Mouse (Mus musculus) adrenal gland, postnatal 4 days (tissue): Measurements from ENCODE around the gene Tmem62. TPM values are rescaled to one million over a fixed set of nuclear protein-coding genes. Genes with fewer than 3 reads are reported as not detected.

Source experiments
- DNase-seq, 2 experiments: peaks; one replicate each; pipeline ENCODE4 v3.0.0; 2021 to 2022; ENCODE audit warnings: low spot score in 2 of 2, mixed read lengths in 2 of 2
- microRNA-seq: library from miRNA; unstranded; fragments of <30 nt; microRNA quantifications from one replicate; pipeline ENCODE4 v1.2.0, GENCODE M21; 2021
- total RNA-seq, 2 experiments: library from RNA; stranded (reverse); gene quantifications; 2 replicates each; pipeline ENCODE4 v1.2.3; 2021

Gene Tmem62
- total RNA-seq, 2 experiments from 2014 or later = 9.3 to 10.8 TPM

- DNase-seq = no peak
Measured at GRCm38 (mm10) chr2:121055915-121056314, 79.1 kb downstream of the Tmem62 start.

Small RNA genes lying within 50 kb of the gene (microRNA-seq; reads per million reads assigned to microRNA genes)
- gene Gm44325 = not detected

Other genes starting within 250 kb of the Tmem62 start
- 10 to 100 TPM; 28.5 to 34.8 TPM for gene Cdan1, start 126.9 kb upstream of the Tmem62 start, total RNA-seq
- gene Ttbk2, start 126.4 kb upstream of the Tmem62 start, total RNA-seq = 10 to 100 TPM; 15.0 to 15.7 TPM
- 10 to 100 TPM; 35.8 to 38.7 TPM for gene Ubr1, start 6.3 kb upstream of the Tmem62 start, total RNA-seq
- 10 to 100 TPM; 52.7 to 53.5 TPM for gene Ccndbp1, start 31.4 kb downstream of the Tmem62 start, total RNA-seq
- 10 to 100 TPM in 1 of 2 experiments, 1 to 10 TPM in 1; 6.1 to 16.0 TPM for gene Epb42, start 60.1 kb downstream of the Tmem62 start, total RNA-seq
- gene Tgm5, start 108.8 kb downstream of the Tmem62 start, total RNA-seq = under 1 TPM; 0.25 to 0.50 TPM
- gene Tgm7, start 132.8 kb downstream of the Tmem62 start, total RNA-seq = under 1 TPM in 1 of 2 experiments, not detected in 1; 0.17 TPM
- 10 to 100 TPM; 17.5 to 17.9 TPM for gene Adal, start 163.4 kb downstream of the Tmem62 start, total RNA-seq
- 1 to 10 TPM; 9.5 to 9.9 TPM for gene Lcmt2, start 163.6 kb downstream of the Tmem62 start, total RNA-seq
- 10 to 100 TPM; 38.6 to 47.7 TPM for gene Tubgcp4, start 193.6 kb downstream of the Tmem62 start, total RNA-seq
- 10 to 100 TPM; 18.5 to 20.0 TPM for gene Zscan29, start 194.1 kb downstream of the Tmem62 start, total RNA-seq